Mouse (Mus musculus) layer of hippocampus, adult 9-10 months (tissue): Measurements from ENCODE around the gene Olfr993.

ENCODE experiments used
- DNase-seq: peaks from one replicate; pipeline ENCODE4 v3.0.0; 2022; ENCODE audit warnings: low spot score

Olfr993 gene

GRCm38 (mm10) chr2:85414777-85415176 lies at the start of gene Olfr993:
TSS of gene Olfr993 (minus strand) at chr2:85414877.
- DNase-seq: no peak

GRCm38 (mm10) chr2:85443539-85443938 lies 28.9 kb upstream of the Olfr993 start, which contains the start of gene Olfr995:
TSS of gene Olfr995 (minus strand) at chr2:85443639.
- DNase-seq: no peak

- DNase-seq: no peak
These were observed 27.9 kb upstream of the Olfr993 start for GRCm38 (mm10) chr2:85442546-85442945.

GRCm38 (mm10) chr2:85436351-85436750 lies 21.7 kb upstream of the Olfr993 start, which contains the start of gene Olfr994:
TSS of gene Olfr994 (minus strand) at chr2:85436451.
- no peak for DNase-seq

- DNase-seq: peak; percentile 43
These were observed 11.2 kb upstream of the Olfr993 start for GRCm38 (mm10) chr2:85425893-85426292.

GRCm38 (mm10) chr2:85409369-85409768 lies 5.3 kb downstream of the Olfr993 start, which contains the start of gene Olfr992:
TSS of gene Olfr992 (minus strand) at chr2:85409469.
- DNase-seq: no peak
